34 mouse cellular contexts compared by ENCODE assay signal in the genomic region with DNA sequence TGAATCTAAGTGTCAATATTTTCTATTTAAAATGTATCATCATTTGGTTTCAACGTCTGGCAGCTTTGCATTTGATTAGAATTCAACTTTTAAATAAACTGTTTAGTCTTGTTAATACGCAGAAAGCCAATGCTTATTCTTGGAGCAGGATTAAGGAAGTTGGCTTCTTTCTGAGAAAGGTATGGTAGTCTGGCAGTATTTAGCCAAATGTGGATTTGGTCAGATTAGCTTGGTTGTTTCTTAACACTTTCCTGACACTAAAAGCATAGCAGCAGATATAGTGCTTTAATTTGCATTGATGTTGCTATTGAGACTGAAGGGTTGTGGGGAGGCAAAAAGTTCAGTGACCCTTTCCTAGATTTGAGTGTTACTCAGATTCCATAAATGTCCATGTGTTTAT.
"Had no signal": no experiment of that assay in that cellular context is flagged by ENCODE, and none has a peak within 500 bp of the region (broad histone marks: within the 10 kb centered on the region; RNA-seq: fewer than 3 reads in every experiment).

No protein-coding gene starts in this region.

- ATAC-seq: hindbrain, embryonic 16.5 days; hindbrain, postnatal 0 days; inflammation-experienced regulatory T-cells, adult 6 months; intestine, embryonic 16.5 days; intestine, postnatal 0 days had no signal

- H3K4me1 ChIP-seq: heart, embryonic 12.5 days; heart, embryonic 13.5 days; heart, embryonic 15.5 days; hindbrain, embryonic 10.5 days; hindbrain, embryonic 12.5 days; hindbrain, embryonic 13.5 days; hindbrain, embryonic 15.5 days; kidney, embryonic 15.5 days had no signal

- H3K9ac ChIP-seq: heart, embryonic 12.5 days; heart, embryonic 13.5 days; heart, embryonic 15.5 days; hindbrain, embryonic 12.5 days; hindbrain, embryonic 13.5 days; hindbrain, embryonic 14.5 days; hindbrain, embryonic 15.5 days; kidney, embryonic 15.5 days had no signal

- H3K27me3 ChIP-seq: heart, embryonic 12.5 days; heart, embryonic 13.5 days; heart, embryonic 15.5 days; hindbrain, embryonic 12.5 days; hindbrain, embryonic 13.5 days; hindbrain, embryonic 15.5 days; kidney, embryonic 15.5 days had no signal

- DNase-seq: heart, postnatal 10 days; heart, postnatal 14 days; heart, postnatal 36 days; heart, postnatal 4 days; kidney, adult 11 months; kidney, adult 18-20 months; kidney, adult 2 months; kidney, adult 8-10 months; kidney, adult 9 months; kidney, postnatal 10 days; kidney, postnatal 14 days; kidney, postnatal 25 days; kidney, postnatal 36 days; kidney, postnatal 4 days; layer of hippocampus, adult 9-11 months; layer of hippocampus, postnatal 36 days had no signal

- H3K9me3 ChIP-seq: heart, embryonic 12.5 days; heart, embryonic 13.5 days; heart, embryonic 15.5 days; hindbrain, embryonic 10.5 days; hindbrain, embryonic 12.5 days; hindbrain, embryonic 13.5 days; hindbrain, embryonic 15.5 days; kidney, embryonic 15.5 days had no signal

- H3K36me3 ChIP-seq: heart, embryonic 12.5 days; heart, embryonic 13.5 days; heart, embryonic 15.5 days; hindbrain, embryonic 10.5 days; hindbrain, embryonic 12.5 days; hindbrain, embryonic 13.5 days; hindbrain, embryonic 15.5 days; kidney, embryonic 15.5 days had no signal

- H3K4me3 ChIP-seq: heart, embryonic 12.5 days; heart, embryonic 13.5 days; heart, embryonic 15.5 days; hindbrain, embryonic 10.5 days; hindbrain, embryonic 12.5 days; hindbrain, embryonic 13.5 days; hindbrain, embryonic 15.5 days; kidney, embryonic 15.5 days; layer of hippocampus, adult 2 months; left cerebral cortex, adult 2 months had no signal

- H3K4me2 ChIP-seq: heart, embryonic 11.5 days; heart, embryonic 12.5 days; heart, embryonic 13.5 days; heart, embryonic 15.5 days; hindbrain, embryonic 12.5 days; hindbrain, embryonic 13.5 days; hindbrain, embryonic 14.5 days; hindbrain, embryonic 15.5 days; kidney, embryonic 15.5 days had no signal

- H3K27ac ChIP-seq: heart, embryonic 13.5 days; heart, embryonic 15.5 days; hindbrain, embryonic 10.5 days; hindbrain, embryonic 12.5 days; hindbrain, embryonic 13.5 days; hindbrain, embryonic 14.5 days; hindbrain, embryonic 15.5 days; hindbrain, postnatal 0 days; kidney, embryonic 15.5 days; kidney, postnatal 0 days; layer of hippocampus, adult 2 months; left cerebral cortex, adult 2 months had no signal
